Mouse (Mus musculus) liver, postnatal 0 days (tissue): ENCODE results near the gene Arhgef17.

Source experiments
- CTCF ChIP-seq: sonication (generic); IDR thresholded peaks from 2 replicates; pipeline ENCODE4 v1.5.1; 2016; ENCODE audit warnings: antibody characterized with exemption, low read depth
- EP300 ChIP-seq: IDR thresholded peaks from 2 replicates; pipeline ENCODE4 v1.6.1; 2016; ENCODE audit warnings: antibody characterized with exemption, low read depth, mild to moderate bottlenecking

DNA sequence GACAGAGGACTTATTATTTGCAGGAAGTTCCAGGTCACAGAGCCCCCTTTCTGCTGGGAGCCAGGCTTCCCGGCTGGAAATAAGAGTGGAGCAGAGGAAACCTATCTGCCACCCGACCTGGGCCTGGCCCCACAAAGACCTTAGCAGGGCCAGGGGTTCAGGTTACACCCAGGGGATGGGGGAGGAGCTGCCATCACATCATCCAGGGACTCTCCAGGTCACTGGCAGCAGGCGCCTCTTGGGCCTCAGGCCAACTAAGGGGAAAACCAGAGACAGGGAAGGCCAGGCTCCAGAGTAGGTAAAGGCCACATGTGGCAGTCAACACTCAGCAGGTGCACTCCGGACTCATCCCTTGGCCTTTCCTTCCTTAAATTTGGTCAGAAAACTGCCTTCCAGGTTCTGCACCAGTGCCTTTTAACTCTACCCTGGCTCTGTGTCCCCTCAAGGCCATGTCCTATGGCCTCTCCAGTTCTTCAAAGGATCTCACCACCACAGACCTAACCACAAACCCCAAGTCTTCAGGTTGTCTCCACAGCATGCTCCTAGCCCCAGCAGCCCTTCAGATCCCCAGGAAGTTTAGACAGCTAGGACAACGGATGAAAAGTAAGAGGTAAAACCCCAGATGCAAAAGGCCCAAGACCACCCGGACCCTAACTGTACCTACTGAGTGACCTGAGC lies 77.6 kb downstream of the Arhgef17 start:
- TF ChIP-seq CTCF (no peak), EP300 (no peak)
